Mouse (Mus musculus) cerebellum, adult 2 months (tissue): ENCODE measurements at regions not wholly inside any gene's neighbourhood (a gene's known extent, or its start where the extent isn't known, plus 50 kb on each side); places are given as distances from the start of the nearest gene placed in this dataset.

ENCODE experiments used
- DNase-seq, 2 experiments: peaks; one replicate each; pipeline ENCODE4 v3.0.0; 2021
- H3K27ac ChIP-seq: fragments of 200-500 bp; 2 replicates; pipeline ENCODE4 v1.5.1; 2012; ENCODE audit warnings: low read length, control low read depth, inconsistent platforms; ENCODE audit not compliant: insufficient read depth
- H3K27me3 ChIP-seq: fragments of 200-500 bp; 2 replicates; pipeline ENCODE4 v1.6.1; 2012; ENCODE audit warnings: inconsistent platforms, mild to moderate bottlenecking, low read length, moderate library complexity; ENCODE audit not compliant: control insufficient read depth, insufficient read depth
- H3K4me1 ChIP-seq: fragments of 200-500 bp; 2 replicates; pipeline ENCODE4 v1.6.1; 2011; ENCODE audit warnings: low read length; ENCODE audit not compliant: control insufficient read depth, insufficient read depth
- H3K4me3 ChIP-seq: fragments of 200-500 bp; replicated peaks from 2 replicates; pipeline ENCODE3; 2011; ENCODE audit warnings: mild to moderate bottlenecking, low read depth, low read length, control low read depth; ENCODE audit not compliant: insufficient read depth
- CTCF ChIP-seq: fragments of 200-500 bp; IDR thresholded peaks from 2 replicates; pipeline ENCODE4 v1.5.1; 2011; ENCODE audit warnings: low read depth, mild to moderate bottlenecking, control low read depth, low read length, moderate library complexity, borderline replicate concordance; ENCODE audit not compliant: insufficient read depth
- POLR2A ChIP-seq: fragments of 200-500 bp; IDR thresholded peaks from 2 replicates; pipeline ENCODE4 v1.6.1; 2011; ENCODE audit warnings: low read length, control low read depth, borderline replicate concordance; ENCODE audit not compliant: insufficient read depth
- WGBS: fragments of 180-500 bp; shearing (Covaris S2); methylation state at CpG from one replicate; pipeline ENCODE4 v1.1.7; 2018; 5-methylcytosine and 5-hydroxymethylcytosine counted together

DNA sequence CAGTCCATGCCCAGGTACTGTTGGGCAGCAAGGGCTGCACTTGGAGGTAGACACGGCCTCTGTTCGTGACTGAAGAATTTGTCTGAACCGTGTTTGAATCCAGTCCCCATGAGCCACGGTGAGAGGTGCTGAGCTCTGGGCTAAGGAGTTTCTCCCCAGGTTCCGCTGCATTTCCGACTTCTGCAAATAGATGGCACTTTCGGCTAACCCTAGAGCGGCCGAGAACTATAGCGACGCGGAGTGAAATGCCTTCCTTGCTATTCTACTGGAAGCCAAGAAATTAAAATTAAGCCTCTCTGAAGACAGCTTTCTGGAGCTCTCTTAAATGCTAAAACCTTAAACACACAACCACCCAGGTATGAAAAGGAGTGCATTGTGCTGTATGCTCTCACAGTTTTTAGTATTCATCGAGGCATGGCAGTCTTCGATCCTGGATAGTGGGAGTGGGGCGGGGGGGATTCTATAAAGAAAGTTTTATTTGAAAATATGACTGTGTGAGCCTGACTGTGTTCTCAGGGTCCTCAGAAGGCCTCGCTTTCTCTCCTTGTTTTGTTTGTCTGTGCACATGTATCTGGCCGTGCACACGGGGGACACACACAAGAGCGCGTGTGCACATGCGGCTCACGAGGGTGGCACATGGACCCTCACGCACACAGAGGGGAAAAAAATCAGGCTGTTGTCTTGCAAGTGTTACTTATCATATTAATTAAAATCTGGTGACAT is 159.6 kb downstream of the Tex29 start:
- no peak overlapping the region for H3K27ac ChIP-seq
- H3K27me3 ChIP-seq, result no peaks in the 10 kb centered on the region; the same call in 1 of the 2 replicates
- WGBS, result 24% methylated on average over 23 of the region's 23 CpGs
- peak; percentile 20 to 25 for DNase-seq
- no peaks in the 10 kb centered on the region for H3K4me1 ChIP-seq
- H3K4me3 ChIP-seq, result no peak overlapping the region
- TF ChIP-seq CTCF (peak; percentile 71), POLR2A (no peak)

DNA sequence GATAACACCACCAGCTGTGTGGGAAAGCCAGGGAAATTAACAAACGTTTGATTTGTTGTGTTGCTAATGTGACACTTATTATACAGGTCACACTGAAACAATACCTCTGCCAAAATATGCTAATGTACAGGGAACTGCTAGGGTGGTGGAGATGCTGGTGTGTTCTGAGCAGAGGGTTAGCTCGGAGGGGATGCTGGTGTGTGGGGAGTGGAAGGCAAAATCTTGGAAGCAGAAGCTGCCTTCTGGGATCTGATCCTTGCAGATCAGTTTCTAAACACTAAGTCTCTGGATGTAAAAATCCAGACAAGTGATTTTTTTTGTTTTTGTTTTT is 160.2 kb downstream of the Tex29 start:
- H3K4me3 ChIP-seq, result no peak overlapping the region
- WGBS, result 30% methylated on average over 2 of the region's 2 CpGs
- H3K4me1 ChIP-seq, result no peaks in the 10 kb centered on the region
- DNase-seq, result no peak
- H3K27ac ChIP-seq, result no peak overlapping the region
- no peaks in the 10 kb centered on the region; the same call in 1 of the 2 replicates for H3K27me3 ChIP-seq
- TF ChIP-seq POLR2A, result no peak
- TF ChIP-seq CTCF, result no peak

- Histone ChIP-seq H3K27me3 (no peaks in the 10 kb centered on the region; the same call in 1 of the 2 replicates), H3K27ac (no peak overlapping the region), H3K4me1 (no peaks in the 10 kb centered on the region), H3K4me3 (no peak overlapping the region)
- WGBS, result 54% methylated on average over 7 of the region's 7 CpGs
- no peak for DNase-seq
- TF ChIP-seq CTCF (no peak), POLR2A (no peak)
These were observed 164.0 kb downstream of the Tex29 start for GRCm38 (mm10) chr8:12004241-12004640.

- H3K4me3 ChIP-seq, result no peak overlapping the region
- DNase-seq, result no peak
- TF ChIP-seq POLR2A (no peak), CTCF (no peak)
- no peak overlapping the region for H3K27ac ChIP-seq
- WGBS, result 85% methylated on average over 3 of the region's 3 CpGs
- peaks cover 3% of the 10 kb centered on the region; the same call in 1 of the 2 replicates for H3K4me1 ChIP-seq
- no peaks in the 10 kb centered on the region for H3K27me3 ChIP-seq
These were observed 172.5 kb downstream of the Tex29 start for GRCm38 (mm10) chr8:12012769-12013168.

GRCm38 (mm10) chr8:12017750-12018149 is 177.5 kb downstream of the Tex29 start:
- 88% methylated on average over 7 of the region's 7 CpGs for WGBS
- no peak overlapping the region for H3K27ac ChIP-seq
- no peak for DNase-seq
- H3K4me3 ChIP-seq, result no peak overlapping the region
- TF ChIP-seq CTCF (no peak), POLR2A (no peak)
- no peaks in the 10 kb centered on the region for H3K4me1 ChIP-seq
- H3K27me3 ChIP-seq, result no peaks in the 10 kb centered on the region

DNA sequence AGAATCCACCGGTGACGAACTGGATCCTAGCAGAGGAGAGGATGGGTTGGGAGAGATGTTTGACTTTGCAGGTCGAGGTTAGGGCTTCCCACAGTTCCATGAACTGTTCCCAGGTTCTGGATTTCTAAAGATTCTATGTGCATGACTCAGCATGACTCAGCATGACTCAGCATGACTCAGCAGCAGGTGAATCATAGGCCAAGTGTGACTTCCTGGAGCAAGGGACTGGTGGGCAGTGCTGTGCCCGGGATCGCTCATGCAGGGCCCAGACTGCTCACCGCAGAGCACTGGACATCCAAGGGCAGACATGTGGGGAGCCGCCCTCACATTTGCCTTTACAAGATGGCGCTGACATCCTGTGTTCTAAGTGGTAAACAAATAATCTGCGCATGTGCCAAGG is 179.0 kb downstream of the Tex29 start:
- WGBS, result 86% methylated on average over 9 of the region's 9 CpGs
- DNase-seq, result no peak

GRCm38 (mm10) chr8:12023669-12024390 is 183.6 kb downstream of the Tex29 start:
- no peak for DNase-seq
- H3K27me3 ChIP-seq, result no peaks in the 10 kb centered on the region
- no peak overlapping the region for H3K27ac ChIP-seq
- no peak overlapping the region for H3K4me3 ChIP-seq
- no peak for TF ChIP-seq CTCF
- no peak for TF ChIP-seq POLR2A
- H3K4me1 ChIP-seq, result no peaks in the 10 kb centered on the region
- 84% methylated on average over 4 of the region's 4 CpGs for WGBS

More for the DNA sequence above, 179.0 kb downstream of the Tex29 start:
- no peaks in the 10 kb centered on the region for H3K4me1 ChIP-seq
- H3K27ac ChIP-seq, result no peak overlapping the region
- H3K4me3 ChIP-seq, result no peak overlapping the region
- TF ChIP-seq CTCF (no peak), POLR2A (no peak)
- H3K27me3 ChIP-seq, result no peaks in the 10 kb centered on the region

DNA sequence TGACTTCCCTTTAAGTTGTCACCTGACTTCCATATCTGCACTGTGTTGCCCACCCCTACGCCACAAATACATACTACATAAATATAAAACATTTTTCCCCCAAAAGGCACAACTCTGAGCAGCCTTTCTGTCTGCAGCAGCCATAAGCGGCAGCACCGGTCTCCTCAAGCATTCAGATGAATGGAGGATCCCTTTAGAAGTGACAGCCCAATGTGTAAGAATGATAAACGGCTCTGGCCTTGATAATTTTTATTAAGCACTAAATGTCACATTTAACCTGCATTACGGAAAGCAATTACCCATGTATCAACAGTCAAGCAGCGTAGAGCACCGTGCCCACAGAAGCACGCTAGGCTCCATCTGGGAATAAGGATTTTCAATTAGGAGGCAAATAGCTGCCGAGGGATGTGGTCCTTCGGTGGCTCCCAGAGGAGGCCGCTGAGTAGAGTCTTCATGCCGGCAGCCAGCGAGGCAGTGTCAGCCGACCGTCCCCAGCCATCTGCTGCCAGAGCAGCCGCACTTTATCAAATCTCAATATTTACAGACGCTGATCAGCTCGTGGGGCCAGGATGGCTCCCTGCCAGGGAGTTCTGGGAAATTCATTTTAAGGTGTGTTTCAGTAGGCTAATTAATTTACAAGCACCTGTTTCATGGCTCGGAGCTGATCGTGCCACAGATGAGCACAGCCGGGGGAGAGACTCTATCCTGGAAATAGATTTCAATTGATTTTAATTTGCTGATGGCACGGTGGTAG is 190.3 kb downstream of the Tex29 start:
- H3K27me3 ChIP-seq, result no peaks in the 10 kb centered on the region; the same call in 1 of the 2 replicates
- H3K4me3 ChIP-seq, result no peak overlapping the region
- DNase-seq, result peak; percentile 16 to 26
- H3K27ac ChIP-seq, result no peak overlapping the region
- 25% methylated on average over 22 of the region's 22 CpGs for WGBS
- no peaks in the 10 kb centered on the region; the same call in 1 of the 2 replicates for H3K4me1 ChIP-seq
- no peak for TF ChIP-seq POLR2A
- no peak for TF ChIP-seq CTCF
